Mouse (Mus musculus): Measurements from ENCODE around the gene Synrg. TPM values are rescaled to one million over a fixed set of nuclear protein-coding genes. Genes with fewer than 3 reads are reported as not detected.
A peak's percentile ranks its signal among the peaks of the same experiment; 100 is the strongest.

Synrg gene
- polyA plus RNA-seq, 1 experiment from 2014 or later, result 5.2 TPM

GRCm38 (mm10) chr11:83961983-83962382 is 2.2 kb upstream of the Synrg start:
- no peaks in the 10 kb centered on the region for H3K27me3 ChIP-seq
- no peaks in the 10 kb centered on the region for H3K9me3 ChIP-seq (replicated peaks)
- H3K4me2 ChIP-seq, result no peak overlapping the region
- no peak overlapping the region for H3K4me3 ChIP-seq (replicated peaks)
- no peak overlapping the region for H3K27ac ChIP-seq (replicated peaks)
- 68% methylated on average over 3 of the region's 3 CpGs for WGBS (ENCODE audit: insufficient replicate concordance)
- H3K4me1 ChIP-seq (replicated peaks), result peaks cover 26% of the 10 kb centered on the region
- H3K36me3 ChIP-seq (replicated peaks), result peaks cover 58% of the 10 kb centered on the region
- ATAC-seq (ENCODE audit: insufficient read depth), result no peak
- H3K9ac ChIP-seq, result no peak overlapping the region

- Histone ChIP-seq H3K4me3 (replicated peaks) (no peak overlapping the region), H3K27me3 (no peaks in the 10 kb centered on the region), H3K9ac (no peak overlapping the region), H3K4me2 (peak overlapping the region; percentile 19; the same call in 1 of the 2 replicates), H3K27ac (replicated peaks) (no peak overlapping the region), H3K9me3 (replicated peaks) (no peaks in the 10 kb centered on the region), H3K4me1 (replicated peaks) (peaks cover 41% of the 10 kb centered on the region), H3K36me3 (replicated peaks) (peaks cover 30% of the 10 kb centered on the region)
- WGBS (ENCODE audit: insufficient replicate concordance), result 40% methylated on average over 8 of the region's 8 CpGs
- no peak for ATAC-seq (ENCODE audit: insufficient read depth)
Measured at GRCm38 (mm10) chr11:83967436-83968204, 3.4 kb downstream of the Synrg start.

GRCm38 (mm10) chr11:83968205-83968575 is 4.0 kb downstream of the Synrg start:
- Histone ChIP-seq H3K4me1 (replicated peaks) (peaks cover 41% of the 10 kb centered on the region), H3K9me3 (replicated peaks) (no peaks in the 10 kb centered on the region), H3K4me2 (no peak overlapping the region), H3K27me3 (no peaks in the 10 kb centered on the region), H3K27ac (replicated peaks) (no peak overlapping the region), H3K9ac (no peak overlapping the region), H3K4me3 (replicated peaks) (no peak overlapping the region), H3K36me3 (replicated peaks) (peaks cover 29% of the 10 kb centered on the region)
- WGBS (ENCODE audit: insufficient replicate concordance), result 49% methylated on average over 6 of the region's 6 CpGs
- ATAC-seq (ENCODE audit: insufficient read depth), result no peak

GRCm38 (mm10) chr11:83969040-83969439 is 4.8 kb downstream of the Synrg start:
- Histone ChIP-seq H3K4me3 (replicated peaks) (no peak overlapping the region), H3K36me3 (replicated peaks) (peaks cover 31% of the 10 kb centered on the region), H3K9ac (no peak overlapping the region), H3K4me2 (no peak overlapping the region), H3K27ac (replicated peaks) (no peak overlapping the region), H3K27me3 (no peaks in the 10 kb centered on the region), H3K4me1 (replicated peaks) (peaks cover 36% of the 10 kb centered on the region), H3K9me3 (replicated peaks) (no peaks in the 10 kb centered on the region)
- ATAC-seq (ENCODE audit: insufficient read depth), result no peak
- 72% methylated on average over 3 of the region's 3 CpGs for WGBS (ENCODE audit: insufficient replicate concordance)

GRCm38 (mm10) chr11:83974561-83975346 is 10.5 kb downstream of the Synrg start:
- Histone ChIP-seq H3K4me1 (replicated peaks) (peaks cover 20% of the 10 kb centered on the region), H3K27me3 (no peaks in the 10 kb centered on the region), H3K36me3 (replicated peaks) (peaks cover 71% of the 10 kb centered on the region), H3K9ac (no peak overlapping the region), H3K27ac (replicated peaks) (no peak overlapping the region), H3K4me3 (replicated peaks) (no peak overlapping the region), H3K4me2 (peak overlapping the region; percentile 41; the same call in 1 of the 2 replicates), H3K9me3 (replicated peaks) (no peaks in the 10 kb centered on the region)
- no peak for ATAC-seq (ENCODE audit: insufficient read depth)
- 74% methylated on average over 7 of the region's 7 CpGs for WGBS (ENCODE audit: insufficient replicate concordance)

- Histone ChIP-seq H3K27me3 (no peaks in the 10 kb centered on the region), H3K36me3 (replicated peaks) (peaks cover 72% of the 10 kb centered on the region), H3K4me3 (replicated peaks) (no peak overlapping the region), H3K4me1 (replicated peaks) (peaks cover 20% of the 10 kb centered on the region), H3K9me3 (replicated peaks) (no peaks in the 10 kb centered on the region), H3K4me2 (peak overlapping the region; percentile 41), H3K27ac (replicated peaks) (no peak overlapping the region), H3K9ac (no peak overlapping the region)
- ATAC-seq (ENCODE audit: insufficient read depth), result no peak; the same call in 1 of the 2 replicates
- WGBS (ENCODE audit: insufficient replicate concordance), result 25% methylated on average over 1 of the region's 1 CpGs
Measured at GRCm38 (mm10) chr11:83975488-83975887, 11.3 kb downstream of the Synrg start.

- Histone ChIP-seq H3K9ac (no peak overlapping the region), H3K27me3 (no peaks in the 10 kb centered on the region), H3K36me3 (replicated peaks) (peaks cover 74% of the 10 kb centered on the region), H3K9me3 (replicated peaks) (no peaks in the 10 kb centered on the region), H3K27ac (replicated peaks) (no peak overlapping the region), H3K4me3 (replicated peaks) (no peak overlapping the region), H3K4me1 (replicated peaks) (peaks cover 20% of the 10 kb centered on the region), H3K4me2 (no peak overlapping the region)
- 81% methylated on average over 13 of the region's 13 CpGs for WGBS (ENCODE audit: insufficient replicate concordance)
- no peak for ATAC-seq (ENCODE audit: insufficient read depth)
Measured at GRCm38 (mm10) chr11:83976236-83976977, 12.2 kb downstream of the Synrg start.

GRCm38 (mm10) chr11:83977810-83978209 is 13.6 kb downstream of the Synrg start:
- Histone ChIP-seq H3K9ac (no peak overlapping the region), H3K9me3 (replicated peaks) (no peaks in the 10 kb centered on the region), H3K27me3 (no peaks in the 10 kb centered on the region), H3K36me3 (replicated peaks) (peaks cover 71% of the 10 kb centered on the region), H3K4me3 (replicated peaks) (no peak overlapping the region), H3K4me2 (no peak overlapping the region), H3K4me1 (replicated peaks) (peaks cover 20% of the 10 kb centered on the region), H3K27ac (replicated peaks) (no peak overlapping the region)
- 75% methylated on average over 2 of the region's 2 CpGs for WGBS (ENCODE audit: insufficient replicate concordance)
- ATAC-seq (ENCODE audit: insufficient read depth), result no peak

- no peak for ATAC-seq (ENCODE audit: insufficient read depth)
- Histone ChIP-seq H3K9ac (no peak overlapping the region), H3K9me3 (replicated peaks) (no peaks in the 10 kb centered on the region), H3K4me1 (replicated peaks) (peaks cover 14% of the 10 kb centered on the region), H3K4me2 (no peak overlapping the region), H3K27ac (replicated peaks) (no peak overlapping the region), H3K27me3 (no peaks in the 10 kb centered on the region), H3K36me3 (replicated peaks) (peaks cover 79% of the 10 kb centered on the region), H3K4me3 (replicated peaks) (no peak overlapping the region)
- 80% methylated on average over 6 of the region's 6 CpGs for WGBS (ENCODE audit: insufficient replicate concordance)
Measured at GRCm38 (mm10) chr11:83979992-83980391, 15.8 kb downstream of the Synrg start.

GRCm38 (mm10) chr11:83981338-83981737 is 17.1 kb downstream of the Synrg start:
- Histone ChIP-seq H3K9me3 (replicated peaks) (no peaks in the 10 kb centered on the region), H3K4me1 (replicated peaks) (peaks cover under 1% of the 10 kb centered on the region), H3K4me2 (no peak overlapping the region), H3K36me3 (replicated peaks) (peaks cover 90% of the 10 kb centered on the region), H3K4me3 (replicated peaks) (no peak overlapping the region), H3K27ac (replicated peaks) (no peak overlapping the region), H3K27me3 (no peaks in the 10 kb centered on the region), H3K9ac (no peak overlapping the region)
- ATAC-seq (ENCODE audit: insufficient read depth), result no peak
- 84% methylated on average over 10 of the region's 10 CpGs for WGBS (ENCODE audit: insufficient replicate concordance)

GRCm38 (mm10) chr11:83991701-83992100 is 27.5 kb downstream of the Synrg start:
- Histone ChIP-seq H3K27me3 (no peaks in the 10 kb centered on the region), H3K27ac (replicated peaks) (no peak overlapping the region), H3K9me3 (replicated peaks) (no peaks in the 10 kb centered on the region), H3K4me3 (replicated peaks) (no peak overlapping the region), H3K4me1 (replicated peaks) (peaks cover 4% of the 10 kb centered on the region; the same call in 1 of the 2 replicates), H3K9ac (no peak overlapping the region), H3K36me3 (replicated peaks) (peaks cover 81% of the 10 kb centered on the region), H3K4me2 (no peak overlapping the region)
- no peak for ATAC-seq (ENCODE audit: insufficient read depth)
- WGBS (ENCODE audit: insufficient replicate concordance), result 68% methylated on average over 4 of the region's 4 CpGs

Data from liver, embryonic 15.5 days (tissue).